Mouse (Mus musculus) megakaryocyte, embryonic 14.5 days (primary cell): Measurements from ENCODE around the gene Col25a1.

Source experiments
- FLI1 ChIP-seq: IDR thresholded peaks from 2 replicates; pipeline ENCODE4 v1.6.1; 2012; ENCODE audit warnings: low read length, inconsistent platforms, mixed read lengths
- GATA1 ChIP-seq: IDR thresholded peaks from 3 replicates; pipeline ENCODE4 v1.6.1; 2012; ENCODE audit warnings: mixed read lengths, low read length, inconsistent platforms, borderline replicate concordance

DNA sequence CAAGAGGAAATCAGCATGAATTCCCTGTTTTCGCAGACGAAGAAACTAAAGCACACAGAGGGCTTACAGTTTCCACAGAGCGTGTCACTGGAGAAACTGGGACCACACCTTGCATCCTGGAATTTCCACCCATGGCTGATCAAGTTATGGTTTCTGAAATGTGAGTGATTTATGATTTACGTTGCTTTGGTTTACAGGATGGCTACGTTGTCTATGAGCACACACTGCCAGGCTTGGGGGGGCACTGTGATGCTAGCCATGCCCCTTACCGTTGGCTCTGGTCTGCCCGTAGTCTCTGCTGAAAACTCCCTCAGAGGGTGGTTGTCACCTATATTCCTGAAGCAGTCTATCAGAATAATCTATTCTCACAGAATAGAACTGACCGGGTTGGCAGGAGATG, at the start of gene Col25a1:
- TF ChIP-seq GATA1 (no peak), FLI1 (no peak)
